13 mouse cellular contexts compared by ENCODE assay signal in genomic region chr4:104122364-104122763, GRCm38 (mm10).
"Had no signal": no experiment of that assay in that cellular context is flagged by ENCODE, and none has a peak within 500 bp of the region (broad histone marks: within the 10 kb centered on the region; RNA-seq: fewer than 3 reads in every experiment).

No protein-coding gene starts in this region.

- DNase-seq: kidney, adult 11 months; lung, postnatal 14 days; right cerebral cortex, postnatal 25 days; thymus, adult 2 months; thymus, postnatal 36 days had no signal

- H3K4me1 ChIP-seq: limb, embryonic 15.5 days; liver, embryonic 12.5 days; lung, embryonic 15.5 days; megakaryocyte, embryonic 14.5 days; midbrain, embryonic 12.5 days had no signal

- H3K36me3 ChIP-seq: limb, embryonic 15.5 days; liver, embryonic 12.5 days; lung, embryonic 15.5 days; midbrain, embryonic 12.5 days had no signal

- H3K9ac ChIP-seq: limb, embryonic 15.5 days; liver, embryonic 12.5 days; lung, embryonic 15.5 days; midbrain, embryonic 12.5 days had no signal

- H3K27me3 ChIP-seq: limb, embryonic 15.5 days; liver, embryonic 12.5 days; lung, embryonic 15.5 days; megakaryocyte, embryonic 14.5 days; midbrain, embryonic 12.5 days had no signal

- H3K4me3 ChIP-seq: limb, embryonic 15.5 days; liver, embryonic 12.5 days; lung, embryonic 15.5 days; megakaryocyte, embryonic 14.5 days; midbrain, embryonic 12.5 days had no signal

- H3K27ac ChIP-seq: limb, embryonic 15.5 days; liver, embryonic 12.5 days; lung, embryonic 15.5 days; macrophage; midbrain, embryonic 12.5 days had no signal

- ATAC-seq: hindbrain, embryonic 16.5 days; liver, embryonic 12.5 days; midbrain, embryonic 16.5 days had no signal

- H3K9me3 ChIP-seq: limb, embryonic 15.5 days; liver, embryonic 12.5 days; lung, embryonic 15.5 days; midbrain, embryonic 12.5 days had no signal

- H3K4me2 ChIP-seq: limb, embryonic 15.5 days; liver, embryonic 12.5 days; lung, embryonic 15.5 days; midbrain, embryonic 12.5 days had no signal
